Mouse (Mus musculus): ENCODE results near the gene Satl1. TPM values are rescaled to one million over a fixed set of nuclear protein-coding genes. Genes with fewer than 3 reads are reported as not detected.
A peak's percentile ranks its signal among the peaks of the same experiment; 100 is the strongest.

Satl1 gene
- polyA plus RNA-seq (2015; fragmentation: Nextera tagmentation; extraction: Ambion mirVana), result not detected in 2 replicates

- DNase-seq (ENCODE audit: low spot score), result no peak
These were observed at the start of gene Satl1 for GRCm38 (mm10) chrX:112406679-112407078. Gene Satl1, minus strand, starts transcription at chrX:112406779.

- no peak for DNase-seq (ENCODE audit: low spot score)
These were observed 31.5 kb upstream of the Satl1 start for GRCm38 (mm10) chrX:112438064-112438463.

- DNase-seq (ENCODE audit: low spot score), result no peak
These were observed 31.0 kb upstream of the Satl1 start for GRCm38 (mm10) chrX:112437580-112437979.

- peak; percentile 44 for DNase-seq (ENCODE audit: low spot score)
These were observed 16.4 kb upstream of the Satl1 start for GRCm38 (mm10) chrX:112422998-112423397.

- no peak for DNase-seq (ENCODE audit: low spot score)
These were observed 5.7 kb upstream of the Satl1 start for GRCm38 (mm10) chrX:112412309-112412708.

- peak; percentile 55 for DNase-seq (ENCODE audit: low spot score)
These were observed 35.8 kb downstream of the Satl1 start for GRCm38 (mm10) chrX:112370577-112371410.

- no peak for DNase-seq (ENCODE audit: low spot score)
These were observed 38.2 kb downstream of the Satl1 start for GRCm38 (mm10) chrX:112368426-112368825.

- DNase-seq (ENCODE audit: low spot score), result peak; percentile 7
These were observed 58.2 kb downstream of the Satl1 start for GRCm38 (mm10) chrX:112348395-112348791.

GRCm38 (mm10) chrX:112347467-112348394 is 58.8 kb downstream of the Satl1 start:
- no peak for DNase-seq (ENCODE audit: low spot score)

- DNase-seq (ENCODE audit: low spot score), result no peak
These were observed 67.1 kb downstream of the Satl1 start for GRCm38 (mm10) chrX:112339486-112339885.

Other genes with a start within 250 kb of the Satl1 start
- not detected in 2 replicates for gene 4933403O08Rik, start 167.7 kb downstream of the Satl1 start, polyA plus RNA-seq (2015; fragmentation: Nextera tagmentation; extraction: Ambion mirVana)
- 48.1 and 53.1 TPM in 2 replicates for gene Apool, start 95.4 kb downstream of the Satl1 start, polyA plus RNA-seq (2015; fragmentation: Nextera tagmentation; extraction: Ambion mirVana)
- not detected in 2 replicates for gene 2010106E10Rik, start 88.5 kb upstream of the Satl1 start, polyA plus RNA-seq (2015; fragmentation: Nextera tagmentation; extraction: Ambion mirVana)
- gene Zfp711, start 193.7 kb upstream of the Satl1 start, polyA plus RNA-seq (2015; fragmentation: Nextera tagmentation; extraction: Ambion mirVana), result 3.0 and 3.3 TPM in 2 replicates

Measured in thymus, postnatal 0 days (tissue).